Mouse (Mus musculus) kidney, adult 8-10 months (tissue): ENCODE results near the gene Prpf31.
"Not testable (repeated sequence)": the region's sequence is repeated elsewhere in the genome, so short reads cannot be mapped to it uniquely, and the experiment has no call there.

Experiments
- DNase-seq, 2 experiments: peaks; one replicate each; pipeline ENCODE4 v3.0.0; 2022

Gene Prpf31

GRCm38 (mm10) chr7:3629543-3630477, at the start of gene Prpf31, which contains the start of gene Tfpt:
Gene Prpf31 (plus strand): TSS chr7:3629985.
Gene Tfpt (minus strand): TSS chr7:3629929.
- DNase-seq: peak; percentile 93 to 94

GRCm38 (mm10) chr7:3580029-3580428, 49.8 kb upstream of the Prpf31 start:
- DNase-seq: no peak

- DNase-seq: no peak
Measured at GRCm38 (mm10) chr7:3585763-3586162, 44.0 kb upstream of the Prpf31 start.

- no peak for DNase-seq
Measured at GRCm38 (mm10) chr7:3586255-3586654, 43.5 kb upstream of the Prpf31 start.

DNA sequence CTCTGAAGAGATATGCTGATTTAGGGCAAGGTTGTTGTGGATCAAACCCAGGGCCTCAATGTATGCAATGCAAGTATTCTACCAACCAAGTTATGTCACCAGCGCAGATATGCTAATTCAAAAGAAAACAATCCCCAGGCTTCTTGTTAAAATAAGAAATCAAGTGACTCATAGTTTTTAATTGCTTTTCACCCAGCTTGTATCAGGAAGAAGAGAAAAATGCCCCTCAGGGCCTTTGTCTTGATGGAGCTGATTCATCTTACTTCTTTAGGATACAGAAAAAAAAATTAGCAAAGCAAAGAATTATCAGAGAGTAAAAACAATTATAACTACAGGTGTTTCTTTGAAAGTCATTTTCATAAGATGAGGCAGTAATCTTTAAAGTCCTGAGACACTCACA, 42.5 kb upstream of the Prpf31 start:
- DNase-seq: no peak

DNA sequence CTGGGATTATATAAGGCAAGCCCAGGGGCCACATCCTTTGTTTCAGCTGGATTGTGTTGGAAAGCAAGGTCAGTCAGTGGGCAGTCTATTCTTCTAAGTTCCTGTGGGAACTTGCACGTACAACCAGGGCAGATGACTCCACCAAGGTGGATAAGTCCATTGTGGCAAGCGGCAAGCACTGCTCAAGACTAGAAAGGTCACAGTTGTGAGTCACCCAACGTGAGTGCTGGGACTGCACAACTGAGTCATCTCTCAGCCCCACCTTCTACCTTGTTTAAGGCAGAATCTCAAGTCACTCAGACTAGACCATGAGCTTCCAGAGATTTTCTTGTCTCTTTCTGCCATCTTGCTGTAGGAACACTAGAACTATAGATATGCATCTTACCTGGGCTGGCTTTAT, 39.2 kb upstream of the Prpf31 start:
- no peak for DNase-seq

DNA sequence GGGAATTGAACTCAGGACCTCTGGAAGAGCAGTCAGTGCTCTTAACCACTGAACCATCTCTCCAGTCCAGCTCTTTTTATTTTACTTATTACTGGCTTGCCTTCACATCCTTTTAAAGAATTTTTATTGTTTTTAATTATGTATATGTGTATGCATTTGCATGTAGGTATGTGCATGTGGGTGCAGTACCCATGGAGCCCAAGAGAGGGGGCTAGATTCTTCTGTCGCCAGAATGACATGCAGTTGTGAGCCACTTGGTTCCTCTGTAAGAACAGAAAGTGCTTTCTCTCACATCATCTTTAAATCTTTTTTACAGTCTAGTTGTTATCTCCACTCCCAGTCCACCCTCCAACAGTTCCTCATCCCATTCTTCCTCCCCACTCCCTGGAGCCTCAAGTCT, 38.3 kb upstream of the Prpf31 start:
- DNase-seq: no peak

- DNase-seq: no peak
Measured at GRCm38 (mm10) chr7:3593855-3594254, 35.9 kb upstream of the Prpf31 start.

DNA sequence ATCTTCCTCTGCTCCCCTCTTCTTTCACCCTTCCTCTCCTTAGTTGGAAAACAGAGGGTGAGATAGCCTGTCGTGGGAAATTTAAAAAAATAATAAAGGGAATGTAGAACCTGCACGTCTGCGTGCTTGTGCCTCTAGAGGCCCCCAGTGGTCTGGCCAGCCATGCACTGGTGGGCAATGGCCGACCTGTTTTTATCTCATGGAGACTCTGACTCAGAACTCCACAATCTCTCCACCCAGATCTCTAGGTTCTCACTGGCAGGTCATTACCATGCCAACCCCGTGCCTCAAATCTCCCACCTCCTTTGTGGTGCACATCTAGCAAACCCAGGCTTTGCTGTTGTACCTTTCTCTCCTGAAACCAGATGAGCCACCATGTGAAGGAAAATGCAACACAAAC, 35.1 kb upstream of the Prpf31 start:
- no peak for DNase-seq

GRCm38 (mm10) chr7:3595146-3595545, 34.6 kb upstream of the Prpf31 start:
- DNase-seq: peak; percentile 49 to 68

GRCm38 (mm10) chr7:3597755-3598154, 32.0 kb upstream of the Prpf31 start:
- DNase-seq: not testable (repeated sequence)

GRCm38 (mm10) chr7:3601119-3601518, 28.7 kb upstream of the Prpf31 start:
- peak; percentile 57 to 72 for DNase-seq

- peak; percentile 42 to 43 for DNase-seq
Measured at GRCm38 (mm10) chr7:3606798-3607197, 23.0 kb upstream of the Prpf31 start.

DNA sequence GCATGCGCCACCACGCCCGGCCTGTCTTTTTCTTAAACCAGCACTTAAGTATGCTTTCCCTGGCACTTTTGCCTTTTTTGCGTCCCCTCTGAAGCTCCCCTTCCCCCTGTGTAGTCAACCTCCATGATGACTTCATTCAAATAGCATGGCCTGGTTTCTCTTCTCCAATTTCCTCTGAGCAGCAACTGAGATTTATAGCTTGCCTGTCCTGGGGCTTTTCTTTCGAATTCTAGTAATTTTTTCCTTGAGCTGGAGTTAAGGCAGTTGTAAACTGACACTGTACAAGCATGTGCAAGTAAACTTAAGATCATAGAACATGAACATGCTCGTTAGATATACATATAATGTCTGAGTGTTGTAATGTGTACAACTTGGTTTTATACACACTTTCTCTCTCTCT, 22.4 kb upstream of the Prpf31 start:
- DNase-seq: no peak

GRCm38 (mm10) chr7:3608668-3609067, 21.1 kb upstream of the Prpf31 start:
- no peak for DNase-seq

DNA sequence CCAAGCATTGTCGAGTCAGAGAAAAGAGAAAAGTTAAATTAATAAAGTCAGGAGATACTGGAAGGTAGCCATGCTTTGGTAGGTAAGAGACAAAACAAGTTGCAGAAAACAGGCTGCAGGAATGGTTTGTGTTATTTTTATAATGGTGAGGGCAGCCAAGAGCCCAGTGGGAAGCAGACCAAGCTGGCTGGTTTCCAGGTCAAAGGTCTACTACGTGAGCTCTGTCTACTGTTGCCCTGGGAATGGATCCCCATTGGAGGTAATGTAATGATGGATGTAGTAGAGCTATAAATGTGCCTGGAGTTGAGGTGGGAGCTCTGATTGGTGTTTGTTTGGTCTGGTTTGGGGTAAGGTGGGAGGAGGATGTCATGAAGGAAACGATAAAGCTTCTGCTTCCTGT, 20.7 kb upstream of the Prpf31 start:
- DNase-seq: peak; percentile 80 to 85

DNA sequence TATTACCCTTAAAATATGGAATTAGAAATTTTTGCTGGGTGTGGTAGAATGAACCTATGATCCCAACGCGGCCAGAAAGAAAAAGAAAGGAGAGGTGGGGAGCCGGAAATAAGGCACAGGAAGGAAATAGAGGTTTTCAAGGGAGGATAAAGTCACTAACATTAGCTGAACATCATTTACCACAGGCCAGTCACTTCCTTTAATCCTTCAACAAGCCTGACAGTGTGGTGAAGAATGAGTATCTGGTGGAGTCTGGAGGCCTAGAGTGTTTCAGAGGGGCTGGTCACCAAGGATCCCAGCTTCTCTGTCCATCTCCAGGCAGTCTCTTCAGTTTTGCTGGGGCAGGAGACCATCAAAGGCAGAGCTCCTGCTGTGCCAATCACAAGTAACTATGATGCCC, 19.3 kb upstream of the Prpf31 start:
- no peak for DNase-seq

DNA sequence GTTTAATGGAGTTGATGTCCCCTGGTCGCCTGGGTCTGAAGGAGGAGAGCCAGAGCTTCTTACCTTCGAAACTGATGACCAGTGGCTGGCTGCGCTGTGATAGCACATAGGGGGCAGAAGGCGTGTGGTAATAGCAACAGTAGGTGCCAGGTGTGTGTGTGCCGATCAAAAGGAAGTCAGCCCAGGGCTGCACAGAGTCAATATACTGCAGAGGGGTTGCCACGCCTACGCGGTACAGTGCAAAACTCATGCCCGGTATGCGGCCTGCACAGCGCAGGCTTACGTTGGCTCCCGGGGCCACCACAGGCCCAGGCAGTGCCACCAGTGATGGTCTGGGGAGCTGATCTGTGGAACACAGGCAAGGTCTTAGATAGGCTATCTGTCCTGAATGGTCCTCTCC, 18.8 kb upstream of the Prpf31 start:
- DNase-seq: no peak

GRCm38 (mm10) chr7:3614021-3614420, 15.8 kb upstream of the Prpf31 start:
- no peak for DNase-seq

DNA sequence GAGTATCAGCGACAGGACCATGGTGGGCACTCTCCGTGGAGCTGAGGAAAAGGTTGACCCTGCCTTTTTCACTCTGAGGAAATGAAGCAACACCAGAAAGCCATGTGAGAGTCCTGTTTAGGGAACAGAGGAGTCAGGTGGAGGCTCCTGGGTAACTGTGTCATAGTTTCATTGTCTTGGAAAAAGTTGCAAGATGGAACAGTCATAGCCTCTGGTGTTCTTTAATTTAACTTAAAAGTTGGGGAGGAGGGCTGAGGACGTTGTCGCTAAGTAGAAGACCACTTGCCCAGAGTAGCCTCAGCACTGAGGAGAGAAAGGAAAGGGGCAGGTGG, 13.8 kb upstream of the Prpf31 start, which contains the start of gene Oscar:
Oscar (minus strand) TSS at position 101 of the 332 bp plus-strand sequence.
- no peak for DNase-seq

DNA sequence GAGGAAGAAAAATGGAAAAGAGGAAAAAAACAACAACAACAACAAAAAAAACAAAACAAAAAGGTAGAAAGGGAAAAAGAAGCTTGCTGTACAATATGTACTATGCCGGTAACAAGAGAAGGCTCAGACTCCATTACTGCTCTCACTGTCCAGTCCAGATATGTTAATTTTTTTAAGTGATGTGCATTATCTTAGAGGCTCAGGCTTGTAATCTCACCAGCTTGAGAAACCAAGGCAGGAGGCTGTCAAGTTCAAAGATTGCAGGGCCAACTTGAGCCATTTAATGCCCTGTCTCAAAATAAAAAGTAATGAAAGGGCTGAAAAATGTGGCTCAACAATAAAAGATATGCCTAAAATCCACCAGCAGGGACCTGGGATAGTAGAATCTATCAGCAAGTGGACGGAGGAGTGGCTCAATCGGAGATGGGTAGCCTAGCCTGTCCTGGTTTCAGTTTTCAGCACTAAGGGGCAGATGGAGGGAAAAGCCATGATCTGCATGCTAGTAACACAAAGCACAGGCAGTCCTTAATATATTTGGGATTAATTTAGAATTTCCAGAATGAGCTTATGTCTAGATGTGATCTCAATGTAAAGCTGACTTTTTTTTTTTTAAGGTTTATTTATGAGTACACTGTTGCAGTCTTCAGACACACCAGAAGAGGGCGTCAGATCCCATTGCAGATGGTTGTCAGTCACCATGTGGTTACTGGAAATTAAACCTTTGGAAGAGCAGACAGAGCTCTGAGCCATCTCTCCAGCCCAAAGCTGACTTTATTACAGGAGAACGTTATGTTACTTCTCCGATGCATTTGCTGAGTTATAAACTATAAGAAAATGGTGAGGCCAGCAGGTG, 13.2 kb upstream of the Prpf31 start:
- no peak for DNase-seq

DNA sequence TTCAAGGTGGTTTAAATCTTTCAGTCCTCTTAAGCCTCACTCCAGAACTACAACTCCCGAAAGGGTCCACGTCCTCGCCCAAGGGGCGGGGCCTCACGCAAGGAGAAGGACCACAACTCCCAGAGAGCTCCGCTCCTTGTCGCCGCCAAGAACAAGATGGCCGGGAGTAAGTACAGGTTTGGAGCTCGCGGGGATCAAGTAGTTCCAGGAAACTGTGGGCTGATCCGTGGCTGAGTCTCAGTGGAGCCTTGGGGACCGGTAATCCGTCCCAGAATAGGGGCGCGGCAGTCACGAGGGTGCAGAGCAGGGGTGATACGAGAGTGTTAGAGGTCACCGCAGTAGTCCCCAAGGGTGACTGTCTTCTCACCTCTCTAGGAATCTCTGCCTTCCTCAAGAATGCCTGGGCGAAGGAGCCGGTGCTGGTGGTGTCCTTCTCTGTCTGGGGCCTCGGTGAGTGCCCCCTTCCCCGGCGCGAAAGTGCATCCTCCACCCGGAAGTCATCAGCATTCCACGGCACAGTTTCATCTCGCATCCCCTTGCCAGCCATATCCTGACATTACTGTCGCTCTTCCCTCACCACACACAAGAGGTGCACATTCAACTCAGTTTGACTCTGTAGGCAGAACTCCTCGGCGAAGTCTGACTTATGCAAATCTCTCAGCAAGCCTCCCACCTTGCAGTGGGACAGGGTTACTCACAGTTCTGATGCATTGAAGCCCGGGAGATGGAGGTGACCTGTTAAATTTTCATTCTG, 12.4 kb upstream of the Prpf31 start, which contains the start of gene Ndufa3:
Ndufa3 (plus strand) TSS at position 132 of the 754 bp plus-strand sequence.
- DNase-seq: peak; percentile 90 to 92

DNA sequence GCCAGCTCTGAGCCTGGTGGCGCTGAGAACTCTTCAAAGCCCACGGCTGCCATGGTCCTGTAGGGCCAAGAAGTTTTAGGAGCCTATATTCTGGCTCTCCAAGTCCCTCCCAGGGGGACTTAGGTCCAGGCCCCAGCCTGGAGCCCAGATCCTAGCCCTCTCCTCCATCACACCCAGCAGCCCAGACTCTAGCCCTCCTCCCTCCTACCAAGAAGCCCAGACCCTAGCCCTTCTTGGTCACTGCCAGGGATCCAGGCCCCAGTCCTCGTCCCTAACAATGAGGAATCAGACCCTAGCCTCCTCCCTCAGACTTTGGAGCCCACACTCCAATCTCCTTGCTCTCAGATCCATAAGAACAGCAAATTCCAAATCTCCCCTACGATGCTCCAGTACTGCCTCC, 755 bp upstream of the Prpf31 start:
- DNase-seq: no peak
